Mouse (Mus musculus) thymus, adult 2 months (tissue): ENCODE data around the gene Cd274. TPM values are rescaled to one million over a fixed set of nuclear protein-coding genes. Genes with fewer than 3 reads are reported as not detected.

Experiments
- DNase-seq: peaks from one replicate; pipeline ENCODE4 v3.0.0; 2021
- H3K27ac ChIP-seq: fragments of 200-500 bp; 2 replicates; pipeline ENCODE4 v1.5.1; 2012; ENCODE audit warnings: low read length, control low read depth; ENCODE audit not compliant: control insufficient read depth, insufficient read depth
- H3K27me3 ChIP-seq: fragments of 200-500 bp; 2 replicates; pipeline ENCODE4 v1.6.1; 2012; ENCODE audit warnings: mild to moderate bottlenecking, low read length, moderate library complexity, mixed read lengths; ENCODE audit not compliant: control insufficient read depth, insufficient read depth
- H3K36me3 ChIP-seq: fragments of 200-500 bp; 2 replicates; pipeline ENCODE4 v1.6.1; 2012; ENCODE audit warnings: mild to moderate bottlenecking, low read length, moderate library complexity; ENCODE audit not compliant: control insufficient read depth, insufficient read depth
- H3K4me1 ChIP-seq: fragments of 200-500 bp; replicated peaks from 2 replicates; pipeline ENCODE4 v1.6.1; 2012; ENCODE audit warnings: low read length; ENCODE audit not compliant: control insufficient read depth, insufficient read depth
- H3K4me3 ChIP-seq: fragments of 200-500 bp; 2 replicates; pipeline ENCODE4 v1.5.1; 2012; ENCODE audit warnings: mild to moderate bottlenecking, low read length, control low read depth, moderate library complexity; ENCODE audit not compliant: control insufficient read depth, insufficient read depth
- CTCF ChIP-seq: fragments of 200-500 bp; IDR thresholded peaks from 2 replicates; pipeline ENCODE4 v1.5.1; 2012; ENCODE audit warnings: mild to moderate bottlenecking, control low read depth, low read length, moderate library complexity, borderline replicate concordance; ENCODE audit not compliant: control insufficient read depth, poor library complexity, insufficient read depth; ENCODE audit errors: extremely low read depth
- POLR2A ChIP-seq: fragments of 200-500 bp; IDR thresholded peaks from 2 replicates; pipeline ENCODE4 v1.6.1; 2012; ENCODE audit warnings: mild to moderate bottlenecking, low read length, control low read depth, moderate library complexity; ENCODE audit not compliant: control insufficient read depth, poor library complexity, insufficient read depth; ENCODE audit errors: extremely low read depth
- WGBS: fragments of 180-500 bp; shearing (Covaris S2); methylation state at CpG from one replicate; pipeline ENCODE4 v1.1.7; 2018; 5-methylcytosine and 5-hydroxymethylcytosine counted together
- polyA plus RNA-seq: library from polyadenylated mRNA; depleted of rRNA; stranded (reverse); fragments of >200 nt; gene quantifications from 2 replicates; pipeline ENCODE4 v1.2.3, GENCODE M21; 2012

Cd274 gene
- polyA plus RNA-seq, 1 experiment: 22.9 TPM

GRCm38 (mm10) chr19:29373438-29373837 is 6.2 kb downstream of the Cd274 start:
- DNase-seq: no peak
- Histone ChIP-seq H3K36me3 (peaks cover 18% of the 10 kb centered on the region; the same call in 1 of the 2 replicates), H3K4me1 (peaks cover 4% of the 10 kb centered on the region), H3K27ac (no peak overlapping the region), H3K4me3 (no peak overlapping the region), H3K27me3 (no peaks in the 10 kb centered on the region)
- TF ChIP-seq CTCF (no peak), POLR2A (no peak)
- WGBS: 90% methylated on average over 11 of the region's 11 CpGs

GRCm38 (mm10) chr19:29374947-29375346 is 7.7 kb downstream of the Cd274 start:
- TF ChIP-seq POLR2A (no peak), CTCF (no peak)
- no peaks in the 10 kb centered on the region for H3K27me3 ChIP-seq
- H3K4me3 ChIP-seq: no peak overlapping the region
- H3K36me3 ChIP-seq: peaks cover 18% of the 10 kb centered on the region; the same call in 1 of the 2 replicates
- DNase-seq: no peak
- peaks cover 2% of the 10 kb centered on the region for H3K4me1 ChIP-seq
- 92% methylated on average over 9 of the region's 9 CpGs for WGBS
- no peak overlapping the region for H3K27ac ChIP-seq

- Histone ChIP-seq H3K4me3 (no peak overlapping the region), H3K27me3 (no peaks in the 10 kb centered on the region), H3K36me3 (peaks cover 23% of the 10 kb centered on the region; the same call in 1 of the 2 replicates), H3K4me1 (peaks cover 2% of the 10 kb centered on the region), H3K27ac (no peak overlapping the region)
- TF ChIP-seq CTCF: no peak
- TF ChIP-seq POLR2A: no peak
- no peak for DNase-seq
- WGBS: 87% methylated on average over 3 of the region's 3 CpGs
Measured at GRCm38 (mm10) chr19:29376382-29376781, 9.1 kb downstream of the Cd274 start.

GRCm38 (mm10) chr19:29379839-29380603 is 12.8 kb downstream of the Cd274 start:
- no peak overlapping the region for H3K4me3 ChIP-seq
- no peak overlapping the region for H3K27ac ChIP-seq
- H3K27me3 ChIP-seq: no peaks in the 10 kb centered on the region
- WGBS: 96% methylated on average over 14 of the region's 14 CpGs
- peaks cover 6% of the 10 kb centered on the region for H3K4me1 ChIP-seq
- DNase-seq: no peak
- H3K36me3 ChIP-seq: peaks cover 25% of the 10 kb centered on the region
- TF ChIP-seq CTCF (no peak), POLR2A (no peak)

- no peaks in the 10 kb centered on the region for H3K27me3 ChIP-seq
- H3K36me3 ChIP-seq: peaks cover 17% of the 10 kb centered on the region
- 94% methylated on average over 5 of the region's 5 CpGs for WGBS
Measured at GRCm38 (mm10) chr19:29383368-29383767, 16.1 kb downstream of the Cd274 start.

GRCm38 (mm10) chr19:29384412-29384811 is 17.2 kb downstream of the Cd274 start:
- DNase-seq: no peak
- Histone ChIP-seq H3K36me3 (peaks cover 17% of the 10 kb centered on the region), H3K4me3 (no peak overlapping the region), H3K27ac (no peak overlapping the region), H3K4me1 (peaks cover 6% of the 10 kb centered on the region), H3K27me3 (no peaks in the 10 kb centered on the region)
- TF ChIP-seq CTCF (no peak), POLR2A (no peak)
- WGBS: 62% methylated on average over 9 of the region's 9 CpGs

More at GRCm38 (mm10) chr19:29383368-29383767, 16.1 kb downstream of the Cd274 start:
- no peak overlapping the region for H3K27ac ChIP-seq
- no peak overlapping the region for H3K4me3 ChIP-seq
- TF ChIP-seq POLR2A (no peak), CTCF (no peak)
- H3K4me1 ChIP-seq: peaks cover 6% of the 10 kb centered on the region
- DNase-seq: no peak

GRCm38 (mm10) chr19:29384994-29385393 is 17.7 kb downstream of the Cd274 start:
- no peak for TF ChIP-seq POLR2A
- no peak for TF ChIP-seq CTCF
- H3K27me3 ChIP-seq: no peaks in the 10 kb centered on the region
- 84% methylated on average over 6 of the region's 6 CpGs for WGBS
- no peak overlapping the region for H3K27ac ChIP-seq
- H3K4me3 ChIP-seq: no peak overlapping the region
- DNase-seq: no peak
- H3K36me3 ChIP-seq: peaks cover 17% of the 10 kb centered on the region
- peaks cover 6% of the 10 kb centered on the region for H3K4me1 ChIP-seq

GRCm38 (mm10) chr19:29385822-29386221 is 18.6 kb downstream of the Cd274 start:
- Histone ChIP-seq H3K36me3 (peaks cover 12% of the 10 kb centered on the region), H3K27me3 (no peaks in the 10 kb centered on the region), H3K27ac (no peak overlapping the region), H3K4me3 (no peak overlapping the region), H3K4me1 (peaks cover 6% of the 10 kb centered on the region)
- 96% methylated on average over 4 of the region's 4 CpGs for WGBS
- DNase-seq: no peak
- TF ChIP-seq POLR2A (no peak), CTCF (no peak)
